Comparison of ENCODE assay signal across 24 mouse cellular contexts in genomic region chr15:79352479-79352878, GRCm38 (mm10). TPM values are rescaled to one million over a fixed set of nuclear protein-coding genes. Genes with fewer than 3 reads are reported as not detected.
DNase-seq lines count a peak whose midpoint lies in the region; ATAC-seq and TF ChIP-seq lines count a peak whose summit lies in the region.
"Had no signal": no experiment of that assay in that cellular context is flagged by ENCODE, and none has a peak within 500 bp of the region (broad histone marks: within the 10 kb centered on the region; RNA-seq: fewer than 3 reads in every experiment).

No protein-coding gene starts in this region.

- H3K36me3 ChIP-seq in heart, embryonic 10.5 days, result no peaks in the 10 kb centered on the region
- H3K36me3 ChIP-seq in heart, adult 2 months (ENCODE audit: control insufficient read depth, insufficient read depth, low read length), result no peaks in the 10 kb centered on the region
- peaks cover 62% of the 10 kb centered on the region for H3K36me3 ChIP-seq in G1E (replicated peaks)
- H3K36me3 ChIP-seq in stomach, embryonic 16.5 days (ENCODE audit: control insufficient read depth, insufficient read depth, low read length), result no peaks in the 10 kb centered on the region
- H3K36me3 ChIP-seq in midbrain, embryonic 11.5 days (ENCODE audit: control insufficient read depth, insufficient read depth, low read length), result no peaks in the 10 kb centered on the region
- H3K36me3 ChIP-seq: forebrain, embryonic 15.5 days; heart, embryonic 13.5 days had no signal

- no peak for TF ChIP-seq CTCF in heart, adult 2 months (IDR thresholded peaks at IDR 0.05)
- TF ChIP-seq CTCF in lung, adult 2 months (IDR thresholded peaks at IDR 0.05; ENCODE audit: insufficient read depth, low read length), result no peak
- TF ChIP-seq CTCF in G1E (IDR thresholded peaks at IDR 0.05; ENCODE audit: low read depth, low read length), result no peak

- H3K9ac ChIP-seq in heart, adult 2 months (ENCODE audit: low read depth, low read length), result no peak overlapping the region
- H3K9ac ChIP-seq in stomach, embryonic 16.5 days (ENCODE audit: low read length), result peak overlapping the region; percentile 42
- H3K9ac ChIP-seq in midbrain, embryonic 11.5 days (ENCODE audit: low read length), result no peak overlapping the region
- H3K9ac ChIP-seq: forebrain, embryonic 15.5 days; hindbrain, embryonic 14.5 days had no signal

- no peak for ATAC-seq in G1E (ENCODE audit: extremely low read depth, insufficient number of reproducible peaks, low FRiP score, poor library complexity, severe bottlenecking)
- no peak for ATAC-seq in stomach, embryonic 16.5 days (ENCODE audit: insufficient read depth, low FRiP score)
- ATAC-seq in midbrain, embryonic 11.5 days (ENCODE audit: low FRiP score), result no peak
- ATAC-seq: activated CD4-positive, CD25-positive, alpha-beta regulatory T cell, adult 4 months; forebrain, embryonic 15.5 days; hindbrain, postnatal 0 days; inflammation-experienced regulatory T-cells, adult 6 months had no signal

- 81% methylated on average over 6 of the region's 6 CpGs for WGBS in heart, embryonic 10.5 days
- WGBS in heart, adult 2 months, result 74% methylated on average over 6 of the region's 6 CpGs
- WGBS in lung, adult 2 months, result 77% methylated on average over 6 of the region's 6 CpGs
- 76% methylated on average over 6 of the region's 6 CpGs for WGBS in stomach, embryonic 16.5 days
- 84% methylated on average over 6 of the region's 6 CpGs for WGBS in midbrain, embryonic 11.5 days

- H3K4me3 ChIP-seq in heart, embryonic 10.5 days, result no peak overlapping the region
- H3K4me3 ChIP-seq in heart, adult 2 months, result no peak overlapping the region
- no peak overlapping the region for H3K4me3 ChIP-seq in lung, adult 2 months (replicated peaks; ENCODE audit: extremely low read depth, low read depth, low read length)
- peak overlapping the region; percentile 33; the same call in 1 of the 2 replicates for H3K4me3 ChIP-seq in G1E (ENCODE audit: low read depth, low read length)
- H3K4me3 ChIP-seq in stomach, embryonic 16.5 days (replicated peaks; ENCODE audit: low read length), result no peak overlapping the region
- H3K4me3 ChIP-seq in midbrain, embryonic 11.5 days (ENCODE audit: low read depth, low read length), result no peak overlapping the region
- H3K4me3 ChIP-seq: forebrain, embryonic 15.5 days; heart, embryonic 13.5 days had no signal

- no peaks in the 10 kb centered on the region for H3K9me3 ChIP-seq in heart, embryonic 10.5 days
- H3K9me3 ChIP-seq in G1E (replicated peaks), result peaks cover 6% of the 10 kb centered on the region
- no peaks in the 10 kb centered on the region for H3K9me3 ChIP-seq in stomach, embryonic 16.5 days (replicated peaks; ENCODE audit: control insufficient read depth, low read length)
- H3K9me3 ChIP-seq in midbrain, embryonic 11.5 days (ENCODE audit: control insufficient read depth, low read length), result no peaks in the 10 kb centered on the region
- H3K9me3 ChIP-seq: forebrain, embryonic 15.5 days; heart, embryonic 13.5 days had no signal

- no peak for TF ChIP-seq POLR2A in heart, adult 2 months (IDR thresholded peaks at IDR 0.05; ENCODE audit: insufficient read depth, low read depth, low read length)
- no peak for TF ChIP-seq POLR2A in lung, adult 2 months (IDR thresholded peaks at IDR 0.05; ENCODE audit: borderline replicate concordance, extremely low read depth, low read depth, low read length)

- H3K27ac ChIP-seq in heart, embryonic 10.5 days, result 0 out of 2 replicates have a peak overlapping the region, but pooled peaks have one; percentile 18
- no peak overlapping the region for H3K27ac ChIP-seq in heart, adult 2 months
- H3K27ac ChIP-seq in stomach, embryonic 16.5 days (ENCODE audit: low read length), result no peak overlapping the region
- H3K27ac ChIP-seq in midbrain, embryonic 11.5 days (ENCODE audit: low read depth, low read length), result no peak overlapping the region
- H3K27ac ChIP-seq: forebrain, embryonic 15.5 days; hindbrain, embryonic 14.5 days; hindbrain, postnatal 0 days had no signal

- DNase-seq in heart, embryonic 10.5 days (ENCODE audit: low spot score), result no peak
- no peak for DNase-seq in heart, adult 2 months
- DNase-seq in lung, adult 2 months, result peak; percentile 4
- no peak for DNase-seq in lung, postnatal 36 days
- DNase-seq in G1E (ENCODE audit: low spot score), result no peak
- DNase-seq in midbrain, embryonic 11.5 days (ENCODE audit: low spot score, missing footprints), result no peak
- DNase-seq in left cerebral cortex, postnatal 25 days (ENCODE audit: low spot score in 2 of 2), result no peak
- DNase-seq: adrenal gland, adult 8-10 months; adrenal gland, postnatal 25 days; B cell, adult 2 months; cerebellum, adult 18-20 months; cerebellum, adult 9-10 months; cerebellum, postnatal 14 days; gastrocnemius, postnatal 10 days; gastrocnemius, postnatal 36 days; kidney, adult 18-20 months had no signal

- H3K79me2 ChIP-seq in heart, adult 2 months (replicated peaks; ENCODE audit: control insufficient read depth, insufficient read depth, low read length), result no peaks in the 10 kb centered on the region

- peaks cover 62% of the 10 kb centered on the region for H3K4me1 ChIP-seq in heart, embryonic 10.5 days
- peaks cover 16% of the 10 kb centered on the region for H3K4me1 ChIP-seq in heart, adult 2 months (ENCODE audit: control insufficient read depth, insufficient read depth, low read length)
- peaks cover 25% of the 10 kb centered on the region for H3K4me1 ChIP-seq in lung, adult 2 months (ENCODE audit: control insufficient read depth, insufficient read depth, low read length)
- H3K4me1 ChIP-seq in G1E (ENCODE audit: insufficient read depth, low read depth, low read length), result peaks cover 65% of the 10 kb centered on the region
- peaks cover 53% of the 10 kb centered on the region for H3K4me1 ChIP-seq in stomach, embryonic 16.5 days (ENCODE audit: control insufficient read depth, insufficient read depth, low read length)
- H3K4me1 ChIP-seq in midbrain, embryonic 11.5 days (ENCODE audit: control insufficient read depth, insufficient read depth, low read length), result peaks cover 11% of the 10 kb centered on the region; the same call in 1 of the 2 replicates

- intact Hi-C loops in heart, adult 2 months (cut with DNase I), result no loop called here
- intact Hi-C loops in left cerebral cortex, postnatal 25 days (cut with DNase I), result no loop called here

- H3K4me2 ChIP-seq in stomach, embryonic 16.5 days (ENCODE audit: low read depth, low read length), result no peak overlapping the region
- no peak overlapping the region for H3K4me2 ChIP-seq in midbrain, embryonic 11.5 days
- H3K4me2 ChIP-seq: forebrain, embryonic 15.5 days; heart, embryonic 13.5 days; hindbrain, embryonic 14.5 days had no signal

- no peak for TF ChIP-seq EP300 in heart, adult 2 months (IDR thresholded peaks at IDR 0.05; ENCODE audit: insufficient read depth, low read depth, low read length)

- H3K27me3 ChIP-seq in heart, embryonic 10.5 days (ENCODE audit: insufficient read depth, poor library complexity, severe bottlenecking), result peaks cover 18% of the 10 kb centered on the region
- no peaks in the 10 kb centered on the region for H3K27me3 ChIP-seq in heart, adult 2 months (ENCODE audit: control insufficient read depth, insufficient read depth, low read length)
- H3K27me3 ChIP-seq in G1E (ENCODE audit: insufficient read depth, low read length), result peaks cover 8% of the 10 kb centered on the region; the same call in 1 of the 2 replicates
- H3K27me3 ChIP-seq in stomach, embryonic 16.5 days (ENCODE audit: control insufficient read depth, insufficient read depth, low read length), result no peaks in the 10 kb centered on the region
- peaks cover 20% of the 10 kb centered on the region for H3K27me3 ChIP-seq in midbrain, embryonic 11.5 days (ENCODE audit: control insufficient read depth, insufficient read depth, low read length)
- H3K27me3 ChIP-seq: CH12.LX; heart, embryonic 13.5 days had no signal

RNA-seq across cellular contexts. Expression of gene Maff, which starts 6.1 kb away (rescaled TPM):
- polyA plus RNA-seq in heart, embryonic 10.5 days (2016; fragmentation: Nextera tagmentation; extraction: Ambion mirVana), result 1.6 and 2.0 TPM in 2 replicates
- 10 to 100 TPM in 1 of 2 experiments, 1 to 10 TPM in 1; 9.3 to 13.7 TPM for total RNA-seq in heart, adult 2 months (2021)
- 3.4 and 4.3 TPM in 2 replicates for polyA plus RNA-seq in heart, adult 2 months (2012; rRNA removed)
- 12.1 and 21.0 TPM in 2 replicates for polyA plus RNA-seq in lung, adult 2 months (2012; rRNA removed)
- total RNA-seq in G1E (2014; fragmentation: Nextera tagmentation) (10.1 and 10.2 TPM in 2 replicates), G1E (2017) (11.7 and 14.8 TPM in 2 replicates)
- polyA plus RNA-seq in G1E (2012), result 8.4 and 8.6 TPM in 2 replicates
- polyA plus RNA-seq in stomach, embryonic 16.5 days (2015; fragmentation: Nextera tagmentation; extraction: Ambion mirVana), result 5.2 and 6.2 TPM in 2 replicates
- 1.0 and 2.3 TPM in 2 replicates for polyA plus RNA-seq in midbrain, embryonic 11.5 days (2014; fragmentation: Nextera tagmentation; extraction: Ambion mirVana)
- 1 to 10 TPM; 1.3 to 1.8 TPM for total RNA-seq in left cerebral cortex, postnatal 25 days (2021)

RNA-seq across cellular contexts. Expression of gene Pla2g6, which starts 24.3 kb away (rescaled TPM):
- polyA plus RNA-seq in heart, embryonic 10.5 days (2016; fragmentation: Nextera tagmentation; extraction: Ambion mirVana), result 17.2 and 17.3 TPM in 2 replicates
- 10 to 100 TPM; 10.7 to 11.0 TPM for total RNA-seq in heart, adult 2 months (2021)
- 11.7 and 14.0 TPM in 2 replicates for polyA plus RNA-seq in heart, adult 2 months (2012; rRNA removed)
- 25.9 and 26.1 TPM in 2 replicates for polyA plus RNA-seq in lung, adult 2 months (2012; rRNA removed)
- total RNA-seq in G1E (2014; fragmentation: Nextera tagmentation) (22.1 and 24.5 TPM in 2 replicates), G1E (2017) (6.5 and 7.0 TPM in 2 replicates)
- polyA plus RNA-seq in G1E (2012), result 25.1 and 26.4 TPM in 2 replicates
- 15.6 and 20.9 TPM in 2 replicates for polyA plus RNA-seq in stomach, embryonic 16.5 days (2015; fragmentation: Nextera tagmentation; extraction: Ambion mirVana)
- 18.4 and 20.6 TPM in 2 replicates for polyA plus RNA-seq in midbrain, embryonic 11.5 days (2014; fragmentation: Nextera tagmentation; extraction: Ambion mirVana)
- 10 to 100 TPM; 20.6 to 22.4 TPM for total RNA-seq in left cerebral cortex, postnatal 25 days (2021)

RNA-seq across cellular contexts. Expression of gene Tmem184b, which starts 50.9 kb away (rescaled TPM):
- 67.7 and 76.3 TPM in 2 replicates for polyA plus RNA-seq in heart, embryonic 10.5 days (2016; fragmentation: Nextera tagmentation; extraction: Ambion mirVana)
- total RNA-seq in heart, adult 2 months (2021), result 10 to 100 TPM; 38.7 to 42.9 TPM
- 83.1 and 84.2 TPM in 2 replicates for polyA plus RNA-seq in heart, adult 2 months (2012; rRNA removed)
- 269 and 331 TPM in 2 replicates for polyA plus RNA-seq in lung, adult 2 months (2012; rRNA removed)
- total RNA-seq in G1E (2014; fragmentation: Nextera tagmentation) (11.3 and 13.3 TPM in 2 replicates), G1E (2017) (1.9 and 2.3 TPM in 2 replicates)
- polyA plus RNA-seq in G1E (2012), result 12.9 and 13.8 TPM in 2 replicates
- polyA plus RNA-seq in stomach, embryonic 16.5 days (2015; fragmentation: Nextera tagmentation; extraction: Ambion mirVana), result 52.7 and 59.6 TPM in 2 replicates
- 25.5 and 33.8 TPM in 2 replicates for polyA plus RNA-seq in midbrain, embryonic 11.5 days (2014; fragmentation: Nextera tagmentation; extraction: Ambion mirVana)
- total RNA-seq in left cerebral cortex, postnatal 25 days (2021), result 10 to 100 TPM; 57.2 to 67.5 TPM
